Mouse (Mus musculus): ENCODE measurements around the gene Pkdcc.

Pkdcc gene

DNA sequence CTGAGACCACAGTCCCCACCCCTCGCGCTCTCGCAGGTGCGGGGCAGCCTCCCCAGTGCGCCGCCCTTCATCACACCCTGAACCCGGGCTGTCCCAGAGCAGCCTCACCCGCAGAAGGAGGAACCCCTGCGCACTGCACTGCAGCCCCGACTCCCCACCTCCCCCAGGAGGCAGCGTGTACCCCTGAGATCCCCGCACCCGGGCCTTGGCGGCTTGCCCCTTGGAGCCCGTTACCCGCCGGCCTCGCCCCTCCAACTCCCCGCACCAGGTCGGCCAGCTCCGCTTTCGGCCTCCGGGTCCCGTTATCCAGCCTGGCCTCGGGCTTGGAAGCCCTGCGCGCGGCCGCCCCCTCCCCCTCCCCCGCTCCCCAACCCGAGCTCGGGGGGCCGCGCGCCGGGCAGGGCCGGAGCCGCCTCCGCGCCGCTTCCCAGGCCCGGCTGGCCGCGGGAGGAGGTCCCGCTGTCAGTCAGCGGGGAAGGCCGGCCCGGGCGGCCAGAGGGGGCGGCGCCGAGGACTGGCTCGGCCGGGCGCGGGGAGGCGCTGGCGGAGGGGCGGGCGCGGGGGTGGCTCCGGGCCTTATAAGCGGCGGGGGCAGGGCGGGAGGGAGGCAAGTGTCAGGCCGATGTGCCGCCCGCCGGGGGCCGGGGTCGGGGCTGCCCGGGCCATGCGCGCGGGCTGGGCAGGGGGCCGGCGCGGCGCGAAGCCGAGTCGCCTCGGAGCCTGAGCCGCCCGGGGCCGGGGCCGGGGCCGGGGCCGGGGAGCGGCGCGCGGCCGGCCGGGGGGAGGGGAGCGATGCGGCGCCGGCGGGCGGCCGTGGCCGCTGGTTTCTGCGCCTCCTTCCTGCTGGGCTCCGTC lies at the start of gene Pkdcc:
Gene Pkdcc (plus strand): TSS at position 619 of the 855 bp plus-strand sequence.
- peak; percentile 93 for DNase-seq (ENCODE audit: extremely low spot score)

DNA sequence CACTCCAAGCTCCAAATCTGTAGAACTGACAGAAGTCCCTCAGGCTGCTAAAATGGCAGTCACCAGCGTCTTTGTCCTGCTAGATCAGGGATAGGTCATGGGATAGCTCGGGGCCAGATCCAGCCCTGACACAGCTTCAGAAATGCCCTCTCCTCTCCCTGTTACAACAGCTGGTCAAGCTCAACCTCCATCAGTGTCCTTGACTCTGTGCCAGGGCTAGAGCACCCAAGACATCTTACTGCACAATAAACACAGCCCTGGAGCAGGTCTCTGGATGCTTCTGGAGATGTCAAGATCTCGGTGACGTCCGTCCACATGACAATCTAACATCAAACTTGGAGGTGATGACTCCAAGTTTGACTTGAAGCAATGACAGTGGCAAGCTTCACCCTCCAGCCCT lies 48.9 kb upstream of the Pkdcc start:
- no peak for DNase-seq (ENCODE audit: extremely low spot score)

DNA sequence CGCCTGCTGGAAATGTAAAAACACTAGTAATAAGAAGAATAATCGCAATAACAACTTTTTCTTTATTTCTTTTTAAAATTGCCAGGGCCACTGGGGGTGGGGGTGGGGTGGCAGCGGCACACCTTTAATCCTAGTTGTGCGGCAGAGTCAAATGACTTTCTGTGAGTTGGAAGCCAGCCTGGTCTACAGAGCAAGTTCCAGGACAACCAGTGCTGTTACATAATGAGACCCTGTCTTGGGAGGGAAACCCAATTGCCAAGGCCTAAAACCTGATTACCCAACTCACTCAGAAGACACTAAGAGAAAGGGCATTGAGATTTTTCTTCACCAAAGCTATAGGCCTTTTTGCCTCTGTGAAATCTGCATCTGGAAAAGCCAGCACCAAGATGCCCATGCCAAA lies 38.9 kb upstream of the Pkdcc start:
- no peak for DNase-seq (ENCODE audit: extremely low spot score)

DNA sequence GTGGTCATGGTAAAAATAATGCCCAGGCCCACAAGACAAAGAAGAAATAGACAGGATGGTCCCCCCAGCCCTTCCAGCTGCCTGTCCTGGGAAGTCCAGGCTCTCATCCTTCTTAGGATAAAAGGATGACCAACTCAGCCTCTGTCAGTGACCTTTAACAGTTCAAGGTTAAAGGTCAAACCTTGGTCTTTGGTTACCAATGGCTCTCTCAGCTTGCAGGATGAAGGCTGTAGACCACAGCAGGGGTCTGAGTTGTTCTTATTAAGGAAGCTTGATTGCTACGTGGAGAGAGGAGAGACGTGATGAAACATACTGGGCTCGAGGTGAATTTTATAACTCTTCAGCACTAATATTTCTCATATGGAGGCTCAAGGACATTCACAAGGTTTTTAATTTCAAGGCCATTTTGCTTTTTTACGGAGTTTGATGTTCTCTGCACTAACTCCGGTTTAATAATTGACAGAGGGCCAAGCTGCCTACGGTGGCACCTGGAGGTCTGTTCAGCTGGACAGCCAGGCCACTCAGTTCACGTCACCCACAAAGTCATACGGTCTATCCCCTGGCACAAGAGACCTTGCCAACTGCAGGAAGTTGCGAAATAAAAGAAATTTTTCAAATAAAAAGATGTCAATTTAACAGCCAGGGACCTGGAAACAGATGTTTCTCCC lies 36.5 kb upstream of the Pkdcc start:
- DNase-seq (ENCODE audit: extremely low spot score), result peak; percentile 78

DNA sequence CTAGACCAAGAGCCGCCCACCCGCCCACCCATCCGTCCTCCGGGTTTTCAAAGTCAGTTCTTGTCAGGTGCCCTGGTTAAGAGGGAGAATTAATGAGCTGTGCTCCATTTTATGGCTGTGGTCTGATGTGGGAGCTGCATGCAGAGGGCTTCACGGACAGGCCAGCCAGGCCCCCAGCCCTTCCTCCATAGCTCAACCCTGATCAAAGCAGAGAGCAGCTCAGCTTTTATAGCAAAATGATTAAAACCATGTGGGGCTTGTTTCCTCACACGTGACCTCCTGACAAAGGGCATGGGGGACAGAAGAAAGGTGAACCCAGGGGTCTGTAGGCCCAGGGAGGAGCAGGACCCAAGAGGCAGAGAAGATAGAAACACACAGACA lies 36.0 kb upstream of the Pkdcc start:
- peak; percentile 63 for DNase-seq (ENCODE audit: extremely low spot score)

DNA sequence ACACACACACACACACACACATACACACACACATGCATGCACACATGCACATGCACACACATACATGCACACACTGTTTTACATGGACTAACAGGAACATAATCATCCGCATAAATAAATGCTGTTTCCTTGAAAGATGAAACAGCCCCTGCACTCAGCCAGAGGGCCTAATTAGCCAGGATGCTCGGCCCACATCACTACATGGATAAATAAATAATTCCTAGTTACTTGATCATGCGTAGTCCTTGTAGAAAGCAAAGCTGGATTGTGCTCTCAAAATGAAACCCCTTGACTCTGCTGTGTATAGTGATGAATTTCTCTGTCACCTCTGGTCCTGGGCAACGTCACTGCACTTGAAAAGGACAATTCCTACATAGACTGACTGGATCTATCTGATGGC lies 35.5 kb upstream of the Pkdcc start:
- DNase-seq (ENCODE audit: extremely low spot score), result no peak

DNA sequence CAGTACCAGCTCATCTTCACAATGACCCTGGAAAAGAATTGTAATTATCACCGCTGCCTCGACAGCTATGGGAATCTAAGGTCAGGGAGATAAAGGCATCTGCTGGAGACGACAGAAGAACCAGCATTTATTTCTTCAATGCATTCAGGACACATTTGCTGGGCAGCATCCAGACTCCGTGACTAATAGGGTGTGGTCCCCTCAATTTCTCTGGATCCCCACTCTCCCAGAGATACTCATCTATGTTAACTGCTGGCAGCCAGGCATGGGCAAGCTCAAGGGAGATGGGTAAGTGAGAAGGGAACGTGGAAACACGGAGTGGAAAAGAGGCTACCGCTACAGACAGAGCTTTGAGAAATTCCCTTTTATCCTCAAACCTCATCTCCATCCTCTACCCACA lies 34.0 kb upstream of the Pkdcc start:
- no peak for DNase-seq (ENCODE audit: extremely low spot score)

DNA sequence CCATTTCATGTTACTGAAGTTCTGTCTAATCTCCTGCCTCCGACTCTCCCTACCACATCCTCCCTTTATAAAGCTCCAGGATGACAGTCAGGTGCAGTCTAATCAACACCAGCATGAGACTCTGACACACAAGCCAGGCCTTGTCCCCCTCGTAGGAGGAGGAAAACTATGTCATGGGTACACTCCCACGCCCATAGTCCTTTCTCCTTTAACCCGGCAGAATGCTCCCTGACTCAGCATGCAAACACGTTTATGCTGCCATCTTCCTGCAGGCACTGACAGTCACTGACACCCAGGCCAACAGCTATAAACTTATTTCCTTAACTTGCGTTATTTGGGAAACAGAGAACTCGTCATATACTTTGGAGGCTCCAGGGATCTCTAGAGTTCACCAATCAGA lies 33.5 kb upstream of the Pkdcc start:
- no peak for DNase-seq (ENCODE audit: extremely low spot score)

DNA sequence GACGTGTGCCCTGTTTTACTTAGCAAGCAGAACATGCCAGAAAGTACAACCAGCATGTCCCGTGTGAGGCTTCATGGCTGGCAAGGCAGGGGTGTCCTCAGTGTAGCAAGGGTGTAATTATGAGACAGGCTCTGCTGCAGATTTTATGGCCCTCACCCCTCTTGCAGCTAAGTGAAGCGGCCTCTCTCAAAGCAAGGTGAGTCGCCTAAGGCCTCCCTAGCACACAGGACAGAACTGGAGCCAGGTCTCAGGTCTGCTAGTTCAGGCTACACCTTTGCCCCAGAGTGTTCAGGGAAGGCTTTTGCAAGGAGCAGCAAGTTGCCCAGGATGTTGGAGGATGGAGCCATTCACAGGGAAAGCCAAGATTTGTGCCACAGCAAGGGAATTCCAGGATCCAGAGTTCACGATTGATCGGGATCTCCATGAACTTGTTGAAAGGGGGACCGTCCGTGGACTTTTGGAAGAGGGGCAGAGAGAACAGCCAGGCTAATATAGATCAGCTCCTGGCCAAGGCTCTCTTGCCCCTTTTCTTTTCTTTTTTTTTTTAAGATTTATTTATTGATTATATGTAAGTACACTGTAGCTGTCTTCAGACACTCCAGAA lies 32.9 kb upstream of the Pkdcc start:
- DNase-seq (ENCODE audit: extremely low spot score), result no peak

DNA sequence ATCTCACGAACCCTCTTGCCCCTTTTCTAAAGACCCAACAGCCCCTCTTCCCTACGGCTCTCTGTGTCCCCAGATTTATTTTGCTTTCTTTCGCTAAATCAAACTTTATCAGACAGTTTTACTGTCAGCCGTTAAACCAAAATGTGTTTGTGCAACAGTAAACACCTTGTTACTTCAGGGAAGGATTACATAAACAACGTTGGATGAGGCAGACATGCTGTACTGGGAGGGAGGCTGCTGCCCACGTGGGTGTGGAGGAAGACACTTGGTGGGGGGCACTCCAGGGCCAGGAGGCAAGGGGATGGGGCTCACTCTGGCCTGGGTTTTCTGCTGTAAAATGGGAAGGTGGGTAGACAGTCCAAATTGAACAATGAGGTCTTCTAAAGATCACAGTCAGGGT lies 32.3 kb upstream of the Pkdcc start:
- DNase-seq (ENCODE audit: extremely low spot score), result no peak

DNA sequence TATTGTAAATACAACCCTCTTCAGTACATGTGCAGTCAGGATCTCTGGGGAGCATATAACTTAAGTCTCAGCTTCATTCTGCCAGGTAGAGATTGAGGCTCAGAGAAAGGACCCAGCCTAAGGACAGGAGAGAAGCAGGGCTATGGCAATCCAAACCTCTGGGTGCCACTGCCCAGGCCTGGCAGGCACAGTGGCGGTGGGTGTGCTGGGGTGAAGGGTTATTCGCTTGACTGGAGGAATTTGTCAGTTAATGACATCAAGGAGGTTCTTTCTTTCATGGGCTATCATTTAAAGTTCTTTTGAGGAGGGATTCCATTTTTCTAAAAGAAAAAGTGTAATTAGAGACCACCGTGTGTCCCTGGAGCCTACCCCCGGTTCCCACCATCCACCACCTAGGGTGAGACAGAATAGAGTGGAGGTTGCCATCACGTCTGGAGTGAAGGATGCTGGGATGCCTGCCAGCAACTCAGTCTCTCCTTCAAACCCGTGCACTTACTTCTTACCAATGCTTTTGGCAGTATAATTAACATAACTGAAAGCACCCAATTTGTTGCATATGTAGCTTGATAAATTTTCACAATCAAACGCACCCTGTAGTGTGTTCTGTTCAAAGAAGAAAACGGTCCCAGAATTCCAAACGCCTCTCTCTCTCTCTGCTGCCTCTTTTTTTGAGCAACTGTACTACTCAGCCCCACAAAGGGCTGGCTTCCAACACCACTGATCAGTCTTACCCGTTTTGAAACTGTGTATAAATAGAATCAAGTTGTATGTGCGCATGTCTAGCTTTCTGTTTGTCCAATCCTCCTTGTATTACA lies 27.1 kb upstream of the Pkdcc start:
- DNase-seq (ENCODE audit: extremely low spot score), result no peak

DNA sequence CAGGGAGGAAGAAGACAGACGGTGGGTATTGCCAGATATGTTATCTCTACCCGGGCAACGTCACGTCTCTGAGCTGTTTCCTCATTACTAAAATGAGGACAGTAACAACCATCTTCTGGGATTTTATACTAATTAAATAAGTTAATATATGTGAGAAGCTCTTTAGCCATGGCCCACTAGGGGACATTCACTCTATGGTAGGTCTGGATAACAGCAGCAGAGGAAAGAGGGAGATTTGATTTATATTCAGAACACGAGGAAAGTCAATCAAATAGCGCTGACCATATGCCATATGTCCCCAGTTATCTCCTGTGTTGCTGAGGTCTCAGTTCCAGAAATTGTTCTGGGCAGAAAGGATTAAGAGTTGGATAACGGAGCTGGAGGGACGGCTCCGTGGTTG lies 24.3 kb upstream of the Pkdcc start:
- no peak for DNase-seq (ENCODE audit: extremely low spot score)

DNA sequence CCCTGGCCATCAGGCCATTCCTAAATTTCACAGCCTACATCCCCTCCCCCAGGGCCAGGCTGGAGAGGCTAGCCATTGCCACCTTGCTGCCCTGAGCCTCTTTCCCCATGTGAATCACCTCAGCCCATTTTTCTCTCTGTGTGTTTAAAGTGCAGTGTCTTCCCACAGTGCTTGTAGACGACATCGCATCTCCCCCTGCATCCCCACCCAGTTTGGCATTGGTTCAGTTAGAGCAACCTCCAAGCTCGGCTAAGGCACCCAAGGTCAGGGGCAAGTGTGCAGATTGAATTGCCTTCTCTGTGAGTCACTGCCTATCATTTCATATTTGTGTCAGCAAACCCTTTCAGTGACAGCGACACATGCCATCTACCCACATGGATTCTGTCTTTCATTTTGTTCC lies 20.6 kb upstream of the Pkdcc start:
- no peak for DNase-seq (ENCODE audit: extremely low spot score)

DNA sequence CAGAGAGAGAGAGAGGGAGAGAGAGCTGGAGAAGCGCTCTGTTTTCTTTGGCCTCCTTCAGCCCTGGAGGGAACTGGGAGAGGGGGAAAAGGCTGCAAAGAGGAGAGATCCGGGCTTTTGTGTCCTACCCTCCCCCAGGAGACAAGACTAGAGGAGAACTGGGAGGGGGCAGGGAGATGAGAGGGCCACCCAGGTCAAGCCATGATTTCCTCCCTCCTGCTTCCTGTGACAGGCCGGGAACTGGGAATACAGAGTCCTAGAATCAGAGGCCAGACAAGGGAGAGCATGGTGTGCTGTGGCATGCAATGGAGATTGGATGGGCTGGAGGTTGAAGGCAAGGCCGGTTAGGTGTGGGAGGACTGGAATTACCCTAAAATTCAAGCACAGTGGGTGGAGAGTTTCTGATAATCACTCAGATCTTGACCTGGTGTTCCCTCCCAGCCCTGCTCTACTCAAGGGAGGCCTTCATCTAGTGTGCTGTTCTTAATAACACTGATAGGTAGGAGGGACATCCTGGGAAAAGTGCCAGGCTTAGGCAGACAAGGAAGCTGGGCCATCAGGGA lies 17.6 kb upstream of the Pkdcc start:
- peak; percentile 68 for DNase-seq (ENCODE audit: extremely low spot score)

DNA sequence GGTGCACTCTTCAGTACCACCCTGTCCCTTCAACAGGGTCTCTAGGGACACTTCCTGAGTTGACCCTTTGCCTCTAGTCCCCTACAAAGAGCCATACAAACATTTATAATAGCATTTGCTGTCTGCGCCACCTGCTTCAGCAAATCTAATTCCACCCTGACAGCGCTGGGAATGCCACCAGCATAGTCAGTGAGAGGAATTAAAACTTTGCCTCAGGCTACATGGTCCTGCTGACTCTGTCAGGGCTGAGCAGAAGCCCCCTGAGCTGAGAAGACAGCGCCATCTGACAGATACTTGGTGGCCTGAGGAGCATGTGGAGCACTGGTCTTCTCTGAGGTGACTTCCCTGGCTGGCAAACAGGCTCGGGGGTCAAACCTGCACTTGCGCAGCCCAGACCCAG lies 14.6 kb upstream of the Pkdcc start:
- DNase-seq (ENCODE audit: extremely low spot score), result no peak

DNA sequence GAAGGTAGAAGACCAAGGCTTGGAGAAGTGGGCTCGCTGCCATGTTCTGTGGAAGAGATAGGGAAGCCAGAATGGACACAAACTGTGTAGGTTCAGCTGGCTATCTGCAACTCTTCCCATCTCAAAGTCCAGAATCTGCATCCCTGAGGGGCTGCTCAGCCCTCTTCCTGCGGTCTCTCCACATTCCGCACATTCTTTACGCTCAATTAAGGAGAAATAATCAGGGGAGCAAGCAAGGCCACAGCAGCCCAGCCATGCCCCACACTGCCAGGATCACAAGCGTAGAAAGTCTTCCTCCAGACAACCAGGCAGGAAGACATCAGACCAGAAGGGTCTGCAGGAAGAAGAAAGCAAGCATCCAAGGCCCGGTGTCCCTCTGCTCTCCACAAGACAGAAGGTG lies 13.8 kb upstream of the Pkdcc start:
- no peak for DNase-seq (ENCODE audit: extremely low spot score)

DNA sequence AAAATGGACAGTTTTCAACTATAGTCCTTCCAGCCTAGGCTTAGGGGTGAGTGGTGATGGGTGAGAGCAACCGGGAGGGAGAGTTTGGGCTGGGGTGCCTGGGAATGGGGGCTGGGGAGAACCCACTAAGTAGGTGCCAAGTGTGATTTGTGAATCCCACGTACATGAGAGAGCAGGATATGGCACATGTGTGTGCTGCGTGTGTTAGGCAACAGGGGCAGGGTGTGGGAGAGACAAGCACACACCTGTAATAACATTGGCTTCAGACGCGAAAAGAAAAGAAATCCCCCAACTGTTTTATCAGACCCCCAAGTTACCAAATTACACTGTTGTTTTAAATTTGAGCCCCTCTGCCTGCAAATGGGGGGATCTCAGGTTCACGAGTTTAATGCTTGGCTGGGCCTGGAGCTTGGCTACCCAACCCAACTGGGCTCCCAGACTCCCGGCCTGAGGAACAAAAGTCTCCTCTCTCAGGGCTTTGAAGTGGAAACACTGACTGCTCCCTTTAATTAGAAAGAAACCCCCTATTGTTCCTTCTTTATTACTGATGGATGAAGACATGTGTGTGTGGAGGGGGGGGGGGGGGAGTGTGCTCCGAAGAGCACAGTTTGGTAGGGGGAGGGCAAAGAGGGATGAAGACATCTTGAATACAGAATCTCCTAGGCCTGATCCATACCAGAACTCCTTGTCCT lies 11.3 kb upstream of the Pkdcc start:
- no peak for DNase-seq (ENCODE audit: extremely low spot score)

DNA sequence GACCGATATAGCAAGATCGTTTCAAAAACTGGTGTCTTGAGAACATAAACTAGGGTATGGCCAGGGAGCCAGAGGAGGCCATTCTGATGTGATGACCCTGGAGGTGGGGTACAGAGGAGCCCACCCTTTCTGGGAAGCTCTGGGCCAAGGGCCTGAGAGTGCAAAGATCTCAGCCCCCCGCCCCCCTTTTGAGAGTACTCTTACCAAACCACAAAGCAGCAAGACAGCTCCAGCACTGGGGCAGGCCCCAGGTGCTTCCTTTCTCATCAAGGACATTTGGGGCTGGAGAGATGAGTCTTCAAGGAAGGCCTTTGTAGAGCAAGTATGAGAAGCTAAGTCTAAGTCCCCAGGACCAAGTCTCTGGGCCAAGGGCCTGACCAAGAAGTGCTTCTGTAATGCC lies 7.8 kb upstream of the Pkdcc start:
- DNase-seq (ENCODE audit: extremely low spot score), result no peak

DNA sequence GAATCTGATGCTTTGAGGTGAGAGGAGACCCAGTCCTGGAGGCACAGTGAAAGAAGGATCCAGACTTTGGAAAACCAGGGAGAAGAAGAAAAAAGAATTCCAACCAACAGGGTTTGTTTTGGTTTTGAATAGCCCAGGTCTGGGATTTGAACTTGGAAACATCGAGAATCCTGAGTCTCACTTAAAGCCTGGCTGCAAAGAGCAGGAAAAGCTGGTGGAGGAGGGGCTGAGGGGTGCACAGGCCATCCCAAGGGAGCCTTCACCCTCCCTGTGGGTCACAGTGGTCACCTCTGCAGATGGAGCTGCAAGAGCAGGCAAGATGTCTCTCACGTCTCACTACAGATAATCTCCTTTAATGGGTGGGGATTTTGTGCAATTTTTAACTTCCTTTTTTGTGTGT lies 6.6 kb upstream of the Pkdcc start:
- no peak for DNase-seq (ENCODE audit: extremely low spot score)

DNA sequence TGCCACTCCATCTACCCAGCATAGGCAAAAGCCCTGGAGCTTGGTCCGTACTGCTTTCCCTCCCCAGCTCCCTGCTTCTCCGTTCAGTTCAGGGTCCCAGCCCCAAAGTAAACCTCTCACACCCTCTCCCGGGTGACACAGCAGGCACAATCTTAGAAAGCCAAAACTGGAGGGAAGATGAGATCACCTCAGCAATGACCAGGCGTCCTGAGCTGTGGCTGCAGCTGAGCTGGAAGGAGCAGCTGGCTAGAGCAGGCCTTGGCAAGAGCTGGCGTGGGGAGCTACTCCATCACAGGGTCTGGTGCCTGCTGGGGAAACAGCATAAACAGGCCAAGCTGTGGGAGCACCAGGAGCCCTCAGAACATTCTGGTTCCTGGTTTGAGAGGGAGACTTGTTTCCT lies 4.6 kb upstream of the Pkdcc start:
- no peak for DNase-seq (ENCODE audit: extremely low spot score)

DNA sequence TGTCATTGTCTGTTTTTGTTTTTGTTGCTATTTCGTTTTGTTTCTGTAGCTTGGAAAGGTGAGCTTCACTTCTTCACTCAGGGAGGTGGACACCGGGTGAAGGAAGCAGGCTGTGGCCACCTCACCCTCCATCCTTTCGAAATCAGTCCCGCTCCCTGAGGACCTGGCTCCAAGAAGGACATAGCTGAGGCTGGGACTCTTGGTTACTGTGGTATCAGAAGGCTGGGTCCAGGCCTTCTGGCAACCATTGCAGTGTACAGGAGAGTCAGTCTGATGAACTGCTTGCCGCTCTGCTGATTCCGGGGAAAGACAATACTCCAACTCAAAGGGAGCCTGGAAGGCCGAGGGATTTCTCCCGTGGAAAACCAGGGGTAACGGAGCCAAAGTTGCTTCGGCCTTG lies 3.9 kb upstream of the Pkdcc start:
- no peak for DNase-seq (ENCODE audit: extremely low spot score)

All from embryo, embryonic 9.5 days (tissue).